Mouse (Mus musculus): ENCODE data around the gene Serpina3n.
A peak's percentile ranks its signal among the peaks of the same experiment; 100 is the strongest.
"Not testable (repeated sequence)": the region's sequence is repeated elsewhere in the genome, so short reads cannot be mapped to it uniquely, and the experiment has no call there.

Serpina3n gene

DNA sequence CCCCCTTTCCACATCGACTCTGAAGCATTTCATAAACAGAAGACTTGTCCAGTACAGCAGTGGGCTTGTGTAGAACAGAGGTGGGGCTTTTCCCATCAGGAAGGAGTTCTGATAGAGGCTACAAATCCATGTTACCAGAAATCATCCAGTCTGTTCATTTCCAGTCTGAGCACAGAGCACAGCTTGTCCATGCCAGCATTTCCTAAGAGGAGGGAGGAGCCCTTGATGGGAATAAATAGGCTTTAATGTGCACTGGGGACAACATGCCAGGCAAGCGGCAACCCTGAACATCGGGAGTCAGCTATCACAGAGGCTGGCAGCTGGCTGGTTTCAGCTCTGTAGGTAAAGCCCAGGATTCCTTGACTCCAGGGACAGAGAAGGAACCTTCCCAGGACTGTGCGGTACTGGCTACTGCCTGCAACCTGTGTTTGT lies at the start of gene Serpina3n:
Gene Serpina3n (plus strand): TSS at position 276 of the 432 bp plus-strand sequence.
- DNase-seq (ENCODE audit: low read depth, low spot score), result no peak

DNA sequence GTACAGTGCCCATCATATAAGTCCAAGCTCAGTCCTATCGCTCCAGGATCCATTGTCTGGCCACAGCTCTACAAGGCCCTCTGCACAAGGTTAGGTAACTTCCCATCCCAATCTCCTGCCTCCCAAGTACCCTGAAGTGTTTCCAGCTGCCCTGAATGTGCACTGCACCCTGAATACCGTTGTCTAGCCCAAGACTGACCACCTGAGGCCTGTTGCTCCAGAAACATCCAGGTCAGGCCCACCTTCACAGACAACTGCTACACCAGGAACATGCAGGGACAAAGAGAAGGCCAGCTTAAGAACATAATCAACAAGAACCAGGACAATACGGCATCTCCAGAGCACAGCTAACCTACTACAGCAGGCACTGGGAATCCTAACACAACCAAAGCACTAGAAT lies 36.5 kb upstream of the Serpina3n start:
- DNase-seq (ENCODE audit: low read depth, low spot score), result no peak

DNA sequence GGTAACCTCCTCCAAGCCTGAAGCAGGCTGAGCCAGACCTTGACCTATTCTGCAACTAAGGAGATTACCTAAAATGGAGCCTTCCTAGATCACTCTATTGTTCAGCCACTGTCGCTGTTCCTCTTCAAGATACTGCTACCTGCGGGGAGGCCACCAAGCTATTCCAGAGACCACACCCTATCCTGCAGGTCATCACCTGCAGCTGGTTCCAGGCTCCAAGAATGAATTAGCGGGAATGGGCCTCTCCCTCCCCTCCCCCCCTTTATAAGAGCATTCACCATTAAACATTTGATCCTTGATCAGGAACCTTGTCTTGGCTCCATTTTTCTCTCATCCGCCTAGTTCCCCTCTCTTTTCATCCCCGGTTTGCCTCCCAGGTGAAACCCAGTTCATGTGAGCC lies 29.4 kb upstream of the Serpina3n start:
- DNase-seq (ENCODE audit: low read depth, low spot score), result not testable (repeated sequence)

DNA sequence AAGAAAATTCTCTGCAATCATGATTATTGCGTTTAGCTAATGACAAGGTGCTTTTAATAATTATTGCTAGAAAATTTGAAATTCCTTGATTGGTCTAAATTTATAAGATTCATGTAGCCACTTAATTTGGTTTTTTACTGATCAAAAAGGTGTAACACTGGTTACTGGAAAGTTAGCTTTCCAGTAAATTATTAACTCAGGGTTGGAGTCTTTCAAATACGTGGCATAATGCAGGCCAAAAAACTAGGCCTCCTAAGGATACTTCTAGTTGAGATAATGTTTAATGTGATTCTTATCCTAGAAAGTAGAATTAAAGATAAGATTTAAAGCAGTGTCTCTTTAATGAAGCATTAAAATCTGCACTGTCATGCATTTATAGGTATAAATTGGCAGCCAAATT lies 28.2 kb upstream of the Serpina3n start:
- DNase-seq (ENCODE audit: low read depth, low spot score), result not testable (repeated sequence)

GRCm38 (mm10) chr12:104378815-104379214 lies 27.7 kb upstream of the Serpina3n start:
- not testable (repeated sequence) for DNase-seq (ENCODE audit: low read depth, low spot score)

- no peak for DNase-seq (ENCODE audit: low read depth, low spot score)
Observed at GRCm38 (mm10) chr12:104379856-104380255, 26.7 kb upstream of the Serpina3n start.

- DNase-seq (ENCODE audit: low read depth, low spot score), result not testable (repeated sequence)
Observed at GRCm38 (mm10) chr12:104381071-104381604, 25.4 kb upstream of the Serpina3n start.

GRCm38 (mm10) chr12:104385987-104386386 lies 20.5 kb upstream of the Serpina3n start:
- DNase-seq (ENCODE audit: low read depth, low spot score), result not testable (repeated sequence)

DNA sequence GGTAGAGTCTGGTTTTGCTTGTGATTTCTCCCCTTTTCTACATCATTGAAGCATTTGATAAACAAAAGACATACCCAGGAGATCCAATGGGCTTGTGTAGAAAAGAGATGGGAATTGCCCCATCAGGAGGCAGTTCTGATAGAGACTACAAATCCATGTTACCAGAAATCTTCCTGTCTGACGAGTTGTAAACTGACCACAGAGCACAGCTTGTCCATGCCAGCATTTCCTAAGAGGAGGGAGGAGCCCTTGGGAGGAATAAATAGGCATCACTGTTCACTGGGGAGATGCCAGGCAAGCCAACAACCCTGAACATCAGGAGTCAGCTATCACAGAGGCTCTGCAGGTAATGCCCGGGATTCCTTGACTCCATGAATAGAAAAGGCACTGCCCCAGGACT lies 19.7 kb upstream of the Serpina3n start:
- not testable (repeated sequence) for DNase-seq (ENCODE audit: low read depth, low spot score)

DNA sequence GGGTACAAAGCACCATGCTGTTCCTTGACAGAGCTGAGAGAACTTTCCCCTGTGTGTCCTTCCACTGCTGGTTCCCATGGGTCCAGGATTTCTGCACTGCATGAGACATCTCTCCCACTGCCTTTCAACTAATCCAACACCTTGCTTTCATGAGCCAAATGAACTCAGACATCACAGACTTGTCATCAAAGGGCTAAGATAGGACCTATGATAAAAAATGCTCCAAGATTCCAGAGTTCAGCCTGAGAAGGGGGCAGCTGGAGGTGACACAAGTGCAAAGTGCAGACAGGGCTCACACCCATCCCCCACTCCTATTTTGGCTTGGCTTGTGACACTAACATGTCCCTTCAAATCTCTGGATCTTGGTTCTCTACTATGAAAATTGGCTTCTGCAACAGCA lies 18.1 kb upstream of the Serpina3n start:
- no peak for DNase-seq (ENCODE audit: low read depth, low spot score)

GRCm38 (mm10) chr12:104391057-104391456 lies 15.5 kb upstream of the Serpina3n start:
- DNase-seq (ENCODE audit: low read depth, low spot score), result not testable (repeated sequence)

- DNase-seq (ENCODE audit: low read depth, low spot score), result no peak
Observed at GRCm38 (mm10) chr12:104403968-104404367, 2.6 kb upstream of the Serpina3n start.

GRCm38 (mm10) chr12:104412507-104412906 lies 6.0 kb downstream of the Serpina3n start:
- DNase-seq (ENCODE audit: low read depth, low spot score), result no peak

DNA sequence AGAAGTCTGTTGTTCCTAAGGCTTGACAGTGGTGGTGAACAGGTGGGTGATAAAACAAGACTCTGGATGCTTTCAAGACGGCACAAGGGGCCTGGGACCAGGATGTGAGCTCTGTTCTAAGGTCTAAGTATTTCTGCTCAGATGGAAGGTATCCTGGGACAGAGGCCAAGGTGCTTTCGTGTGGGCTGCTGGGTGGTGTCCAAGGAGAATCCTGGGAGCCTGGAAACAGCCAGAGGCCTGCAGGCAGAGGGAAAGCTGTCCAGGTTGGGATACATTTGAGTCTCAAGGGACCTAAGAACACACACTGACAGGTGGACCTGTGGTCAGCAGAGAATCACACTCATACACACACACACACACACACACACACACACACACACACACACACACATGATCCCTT lies 8.0 kb downstream of the Serpina3n start:
- no peak for DNase-seq (ENCODE audit: low read depth, low spot score)

DNA sequence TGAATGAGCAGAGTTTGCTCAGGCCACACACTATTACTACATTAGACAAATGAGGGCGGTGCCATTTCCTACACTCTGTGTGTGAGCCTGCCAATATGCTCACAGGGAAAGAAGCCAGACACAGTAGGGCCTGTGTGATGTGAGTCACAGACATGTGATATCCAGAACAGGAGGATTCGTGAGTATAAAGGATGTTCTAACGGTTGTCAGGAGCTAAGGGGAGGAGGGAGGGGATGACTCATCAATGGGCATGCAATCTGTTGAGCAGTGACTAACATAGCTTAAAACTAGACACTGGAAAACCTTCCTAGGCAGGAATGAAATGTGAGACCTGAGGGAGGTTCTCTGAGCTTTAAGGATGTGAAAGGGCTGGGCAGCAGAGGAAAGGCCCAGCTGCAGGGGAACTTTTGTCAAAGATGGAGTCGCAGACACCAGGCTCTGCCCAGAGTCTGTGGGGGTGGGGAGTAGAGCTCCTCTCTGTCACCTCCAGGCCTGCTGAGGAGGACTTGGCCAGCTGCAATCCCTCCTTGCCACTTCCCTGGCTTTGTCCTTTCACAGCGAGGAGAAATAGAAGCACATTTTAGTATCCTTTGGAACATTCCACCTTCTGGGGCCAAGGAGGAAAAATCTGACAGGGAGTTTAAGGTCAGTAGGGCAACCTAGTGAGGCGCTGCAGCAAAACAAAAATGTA lies 9.2 kb downstream of the Serpina3n start:
- no peak for DNase-seq (ENCODE audit: low read depth, low spot score)

- DNase-seq (ENCODE audit: low read depth, low spot score), result peak; percentile 85
Observed at GRCm38 (mm10) chr12:104418340-104419135, 12.0 kb downstream of the Serpina3n start.

- no peak for DNase-seq (ENCODE audit: low read depth, low spot score)
Observed at GRCm38 (mm10) chr12:104419136-104419462, 12.6 kb downstream of the Serpina3n start.

DNA sequence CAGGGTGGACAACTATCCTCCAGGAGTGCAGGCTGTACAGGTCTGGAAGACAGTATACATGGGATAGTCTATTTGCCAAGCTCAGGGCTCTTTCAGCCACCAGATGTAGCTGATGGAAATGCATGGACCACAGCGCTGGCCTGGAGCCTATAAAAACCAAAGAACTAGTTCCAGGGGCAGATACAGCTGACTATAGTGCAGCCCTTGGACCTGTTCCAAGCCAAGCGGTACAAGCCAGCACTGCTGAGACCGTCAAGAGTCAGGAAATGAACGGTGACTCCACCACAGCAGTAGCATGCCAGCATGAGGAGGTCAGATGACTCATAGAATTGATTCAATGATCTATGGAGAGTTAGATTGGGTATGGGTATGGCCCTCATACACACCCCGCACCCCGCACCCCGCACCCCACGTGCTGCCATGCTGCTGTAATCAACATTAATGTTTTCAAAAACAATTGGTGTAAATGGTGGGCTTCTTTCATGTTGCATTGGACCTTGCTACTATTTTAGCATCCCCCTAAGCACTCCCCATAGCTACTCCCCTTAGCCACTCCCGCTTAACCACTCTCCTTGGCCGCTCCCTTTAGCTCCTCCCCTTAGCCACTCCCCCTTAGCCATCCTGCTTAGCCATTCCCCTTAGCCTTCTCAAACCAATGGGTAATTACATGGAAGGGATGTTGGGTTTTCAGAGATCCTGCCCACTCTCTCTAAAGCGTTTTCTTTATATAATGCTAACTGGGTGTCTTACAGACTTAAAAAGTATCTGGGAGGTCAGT lies 16.3 kb downstream of the Serpina3n start:
- no peak for DNase-seq (ENCODE audit: low read depth, low spot score)

DNA sequence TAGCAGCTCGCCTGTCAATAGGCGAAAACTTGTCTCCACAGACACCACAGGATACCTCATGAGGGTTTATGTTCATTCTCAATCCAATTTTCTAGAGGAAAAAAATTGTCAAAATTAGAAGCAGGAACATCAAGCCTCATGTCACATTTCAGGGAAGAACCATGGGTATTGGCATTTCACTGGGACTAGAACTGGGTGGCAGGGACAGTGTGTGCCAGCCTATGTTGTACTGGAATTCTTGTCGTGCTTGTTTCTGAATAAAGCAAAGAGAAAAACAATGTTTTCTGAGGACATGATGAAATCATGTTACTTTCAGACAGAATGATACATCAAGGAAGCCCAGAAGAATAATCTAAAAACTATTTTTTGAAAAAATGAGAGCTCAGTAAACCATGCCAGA lies 19.1 kb downstream of the Serpina3n start:
- DNase-seq (ENCODE audit: low read depth, low spot score), result no peak

GRCm38 (mm10) chr12:104426915-104427314 lies 20.4 kb downstream of the Serpina3n start:
- DNase-seq (ENCODE audit: low read depth, low spot score), result peak; percentile 72

DNA sequence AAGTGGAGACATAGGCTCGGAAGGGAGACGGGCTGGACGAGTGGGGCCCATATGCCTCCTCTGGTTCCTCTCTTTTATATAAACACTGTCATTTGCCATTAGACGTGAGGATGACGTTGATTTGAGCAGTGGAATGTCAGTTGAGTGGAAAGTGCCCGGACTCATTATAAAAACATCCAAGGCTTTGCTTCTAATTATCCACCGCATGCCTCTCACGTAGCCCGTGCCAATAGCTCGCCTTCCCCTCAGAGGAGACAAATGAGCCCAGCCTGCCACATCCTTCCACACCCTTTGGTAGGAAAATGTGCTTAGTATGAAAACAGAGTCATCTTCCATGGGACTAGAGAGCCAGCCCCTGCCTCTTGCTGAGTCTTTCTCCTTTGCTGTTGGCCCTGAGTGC lies 24.8 kb downstream of the Serpina3n start:
- no peak for DNase-seq (ENCODE audit: low read depth, low spot score)

GRCm38 (mm10) chr12:104433214-104433613 lies 26.7 kb downstream of the Serpina3n start:
- no peak for DNase-seq (ENCODE audit: low read depth, low spot score)
